Mouse (Mus musculus) midbrain, embryonic 13.5 days (tissue): ENCODE measurements around the gene Krtap5-1. TPM values are rescaled to one million over a fixed set of nuclear protein-coding genes. Genes with fewer than 3 reads are reported as not detected.
A peak's percentile ranks its signal among the peaks of the same experiment; 100 is the strongest.
"Not testable (repeated sequence)": the region's sequence is repeated elsewhere in the genome, so short reads cannot be mapped to it uniquely, and the experiment has no call there.

ENCODE experiments used
- ATAC-seq: fragments of 200-750 bp; cut with Nextera tagmentation; 2 replicates; pipeline ENCODE4 v1.8.0; 2017; ENCODE audit warnings: mild to moderate bottlenecking, moderate TSS enrichment, moderate library complexity
- H3K27ac ChIP-seq: fragments of 300-500 bp; sonication (generic); 2 replicates; pipeline ENCODE4 v1.5.1; 2015; ENCODE audit warnings: inconsistent platforms, mild to moderate bottlenecking, moderate library complexity
- H3K27me3 ChIP-seq: fragments of 300-500 bp; sonication (generic); 2 replicates; pipeline ENCODE4 v1.6.1; 2015; ENCODE audit warnings: mild to moderate bottlenecking, inconsistent platforms
- H3K36me3 ChIP-seq: fragments of 300-500 bp; sonication (generic); 2 replicates; pipeline ENCODE4 v1.6.1; 2015; ENCODE audit warnings: mild to moderate bottlenecking, inconsistent platforms
- H3K4me1 ChIP-seq: fragments of 300-500 bp; sonication (generic); replicated peaks from 2 replicates; pipeline ENCODE4 v1.6.1; 2015; ENCODE audit warnings: inconsistent platforms
- H3K4me2 ChIP-seq: fragments of 300-500 bp; sonication (generic); replicated peaks from 2 replicates; pipeline ENCODE4 v1.6.1; 2015; ENCODE audit warnings: moderate library complexity, mild to moderate bottlenecking, inconsistent platforms
- H3K4me3 ChIP-seq: fragments of 300-500 bp; sonication (generic); replicated peaks from 2 replicates; pipeline ENCODE4 v1.5.1; 2015; ENCODE audit warnings: mild to moderate bottlenecking, inconsistent platforms
- H3K9ac ChIP-seq: fragments of 300-500 bp; sonication (generic); replicated peaks from 2 replicates; pipeline ENCODE4 v1.6.1; 2015; ENCODE audit warnings: mild to moderate bottlenecking, inconsistent platforms
- H3K9me3 ChIP-seq: fragments of 300-500 bp; sonication (generic); 2 replicates; pipeline ENCODE4 v1.6.1; 2016; ENCODE audit warnings: mild to moderate bottlenecking, inconsistent platforms
- WGBS: fragments of 180-500 bp; shearing (Covaris S2); methylation state at CpG from one replicate; pipeline ENCODE4 v1.1.7; 2015; 5-methylcytosine and 5-hydroxymethylcytosine counted together
- polyA plus RNA-seq: library from polyadenylated mRNA; unstranded; fragments of >200 nt; fragmentation: Nextera tagmentation; extraction: Ambion mirVana; gene quantifications from 2 replicates; pipeline ENCODE4 v1.2.1, GENCODE M21; 2015

Krtap5-1 gene
- polyA plus RNA-seq, 1 experiment from 2014 or later: not detected

DNA sequence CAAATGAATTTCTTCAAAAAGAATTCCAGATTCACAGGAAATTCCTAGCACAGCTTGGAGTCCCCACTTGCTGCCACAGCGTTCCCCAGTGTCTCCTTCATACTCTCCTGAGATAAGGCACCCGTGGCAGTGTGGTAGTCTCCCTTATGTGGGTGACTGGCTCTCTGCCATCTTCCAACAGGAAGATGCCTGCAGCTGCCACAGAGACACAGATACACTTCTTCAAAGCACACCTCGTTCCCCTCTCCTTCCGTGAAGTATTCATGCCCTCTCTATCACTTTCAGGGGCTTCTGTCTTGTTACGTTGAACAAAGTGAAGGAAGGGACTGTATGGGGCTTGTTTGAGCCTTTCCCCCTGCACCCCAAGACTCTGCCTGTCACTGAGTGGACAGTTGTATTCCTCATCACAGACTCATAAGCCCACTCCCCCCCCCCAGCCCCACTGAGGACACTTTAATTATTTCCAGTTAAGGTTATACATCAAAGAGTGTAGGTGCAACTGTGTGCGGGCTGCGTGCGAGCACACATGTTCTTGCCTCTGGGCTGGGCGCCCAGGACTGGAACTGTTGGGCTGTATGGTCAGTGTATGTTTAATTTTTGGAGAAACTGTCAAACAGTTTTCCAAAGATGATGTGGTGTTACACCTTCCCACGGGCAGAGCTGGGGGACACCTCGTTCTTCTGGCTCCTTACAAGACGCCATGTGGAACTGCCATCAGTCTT lies 26.6 kb upstream of the Krtap5-1 start:
- Histone ChIP-seq H3K9ac (no peak overlapping the region), H3K4me2 (no peak overlapping the region), H3K9me3 (no peaks in the 10 kb centered on the region), H3K4me3 (no peak overlapping the region), H3K27me3 (no peaks in the 10 kb centered on the region), H3K36me3 (no peaks in the 10 kb centered on the region), H3K4me1 (peaks cover 20% of the 10 kb centered on the region), H3K27ac (no peak overlapping the region)
- ATAC-seq: no peak
- 90% methylated on average over 12 of the region's 12 CpGs for WGBS

DNA sequence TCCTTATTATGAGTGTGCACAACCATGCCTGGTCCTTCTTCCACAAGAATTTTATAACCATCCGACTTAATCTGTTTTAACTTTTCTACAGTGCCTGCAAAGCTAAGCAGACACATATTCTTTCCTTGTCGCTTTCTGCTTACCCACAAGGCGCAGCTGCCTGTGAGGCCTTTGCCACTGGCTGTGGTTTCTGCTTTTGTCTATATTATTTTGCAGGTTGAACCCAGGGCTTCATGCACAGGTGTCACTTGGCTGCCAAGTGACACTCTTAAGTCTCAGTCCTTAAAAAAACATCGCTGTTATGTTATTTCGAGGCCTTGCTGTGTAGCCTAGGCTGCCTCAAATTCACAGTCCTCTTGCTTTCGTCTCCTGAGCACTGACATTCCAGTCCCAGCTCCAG lies 25.7 kb upstream of the Krtap5-1 start:
- Histone ChIP-seq H3K4me3 (no peak overlapping the region), H3K36me3 (no peaks in the 10 kb centered on the region), H3K27ac (no peak overlapping the region), H3K4me2 (no peak overlapping the region), H3K9ac (no peak overlapping the region), H3K27me3 (no peaks in the 10 kb centered on the region), H3K9me3 (no peaks in the 10 kb centered on the region), H3K4me1 (peaks cover 19% of the 10 kb centered on the region)
- 91% methylated on average over 6 of the region's 6 CpGs for WGBS
- no peak for ATAC-seq

DNA sequence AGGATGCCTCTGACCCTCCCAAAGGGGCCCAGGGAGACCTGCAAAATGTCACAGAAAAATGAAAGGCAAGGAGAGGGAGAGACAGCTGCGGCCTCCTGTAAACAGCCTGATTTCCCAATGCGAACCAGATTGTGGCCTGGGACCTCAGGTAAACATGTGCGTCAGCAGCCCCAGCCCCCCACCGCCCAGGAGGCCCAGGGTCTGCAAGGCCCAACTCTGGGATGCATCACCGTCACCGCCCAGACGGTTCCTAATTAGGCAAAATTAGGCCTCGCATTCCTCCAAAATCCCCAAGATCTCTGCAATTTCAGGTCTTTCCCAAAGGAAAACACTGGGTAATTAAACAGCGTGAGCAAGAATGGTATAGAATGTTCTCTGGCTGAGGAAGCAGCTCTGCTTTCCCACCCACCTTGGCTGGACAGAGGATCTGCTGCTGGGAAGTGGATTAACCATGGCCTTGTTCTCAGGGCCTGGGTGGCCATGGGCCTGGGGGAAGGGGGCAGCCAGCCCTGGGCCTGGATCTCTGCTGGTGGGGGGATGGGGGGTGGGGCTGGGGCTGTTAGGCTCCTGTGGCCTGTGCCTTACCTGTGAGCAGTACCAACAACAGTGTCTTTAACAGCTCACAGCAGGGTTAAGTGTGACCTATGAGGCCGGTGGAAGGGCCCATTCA lies 24.9 kb upstream of the Krtap5-1 start:
- 44% methylated on average over 5 of the region's 10 CpGs for WGBS
- not testable (repeated sequence) for H3K4me3 ChIP-seq, H3K9me3 ChIP-seq, ATAC-seq, H3K4me2 ChIP-seq, H3K36me3 ChIP-seq, H3K27ac ChIP-seq, H3K27me3 ChIP-seq, H3K9ac ChIP-seq
- peaks cover 19% of the 10 kb centered on the region for H3K4me1 ChIP-seq

- no peak overlapping the region for H3K4me3 ChIP-seq
- no peak overlapping the region for H3K9ac ChIP-seq
- H3K9me3 ChIP-seq: no peaks in the 10 kb centered on the region
- H3K4me1 ChIP-seq: peaks cover 19% of the 10 kb centered on the region
- WGBS: 52% methylated on average over 2 of the region's 2 CpGs
- H3K27me3 ChIP-seq: no peaks in the 10 kb centered on the region
- no peak overlapping the region for H3K4me2 ChIP-seq
- no peaks in the 10 kb centered on the region for H3K36me3 ChIP-seq
- no peak overlapping the region for H3K27ac ChIP-seq
- ATAC-seq: no peak
Observed at GRCm38 (mm10) chr7:142320906-142321305, 24.0 kb upstream of the Krtap5-1 start.

GRCm38 (mm10) chr7:142319124-142319523 lies 22.2 kb upstream of the Krtap5-1 start:
- peaks cover 31% of the 10 kb centered on the region for H3K4me1 ChIP-seq
- no peaks in the 10 kb centered on the region for H3K27me3 ChIP-seq
- H3K36me3 ChIP-seq: no peaks in the 10 kb centered on the region
- H3K4me2 ChIP-seq: no peak overlapping the region
- ATAC-seq: no peak
- no peak overlapping the region for H3K27ac ChIP-seq
- WGBS: 80% methylated on average over 11 of the region's 11 CpGs
- no peaks in the 10 kb centered on the region for H3K9me3 ChIP-seq
- H3K4me3 ChIP-seq: no peak overlapping the region
- H3K9ac ChIP-seq: no peak overlapping the region

DNA sequence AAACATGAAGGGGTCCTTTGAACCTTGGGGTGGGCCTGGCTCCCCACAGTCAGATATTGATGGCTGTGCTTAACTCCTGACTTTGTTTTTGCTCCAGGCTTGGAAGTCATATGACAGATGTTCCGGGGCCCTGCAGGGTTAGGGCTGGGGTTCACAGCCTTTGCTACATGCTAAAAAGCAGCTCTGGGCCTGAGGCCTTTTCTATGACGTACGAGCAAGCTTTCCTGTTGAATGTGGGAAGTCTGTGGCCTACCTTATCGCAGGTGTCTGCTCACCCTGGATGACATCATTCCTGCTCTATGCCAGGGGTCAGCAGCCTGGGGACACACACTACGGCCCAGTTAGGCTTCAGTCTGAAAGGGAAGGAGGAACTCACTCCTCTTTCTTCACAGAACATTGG lies 20.3 kb upstream of the Krtap5-1 start:
- ATAC-seq: no peak
- no peaks in the 10 kb centered on the region for H3K9me3 ChIP-seq
- H3K4me3 ChIP-seq: no peak overlapping the region
- 91% methylated on average over 5 of the region's 5 CpGs for WGBS
- no peaks in the 10 kb centered on the region for H3K27me3 ChIP-seq
- peaks cover 31% of the 10 kb centered on the region for H3K4me1 ChIP-seq
- no peaks in the 10 kb centered on the region for H3K36me3 ChIP-seq
- H3K9ac ChIP-seq: no peak overlapping the region
- H3K4me2 ChIP-seq: no peak overlapping the region
- no peak overlapping the region for H3K27ac ChIP-seq

DNA sequence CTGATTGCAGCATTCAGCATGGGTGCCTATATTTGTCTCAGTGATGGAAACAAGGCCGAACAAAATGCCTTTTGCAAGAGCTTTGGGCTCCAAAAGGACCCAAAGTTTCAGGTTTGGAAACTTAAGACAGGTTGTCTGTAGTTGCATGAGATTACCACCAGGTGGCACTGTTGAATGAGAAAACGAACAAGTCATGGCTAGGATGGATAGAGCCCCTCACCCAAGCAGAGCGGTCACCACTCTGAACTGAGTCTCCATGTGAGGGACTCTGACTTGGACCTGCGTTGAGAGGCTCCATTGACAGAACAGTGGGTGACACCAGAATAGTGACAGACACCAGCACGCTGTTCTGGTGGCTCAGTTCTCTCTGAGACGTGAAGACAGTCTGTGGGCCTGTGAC lies 19.6 kb upstream of the Krtap5-1 start:
- H3K9ac ChIP-seq: no peak overlapping the region
- ATAC-seq: peak; percentile 64
- no peaks in the 10 kb centered on the region for H3K36me3 ChIP-seq
- no peaks in the 10 kb centered on the region for H3K9me3 ChIP-seq
- no peaks in the 10 kb centered on the region for H3K27me3 ChIP-seq
- no peak overlapping the region for H3K27ac ChIP-seq
- WGBS: 50% methylated on average over 6 of the region's 6 CpGs
- no peak overlapping the region for H3K4me2 ChIP-seq
- no peak overlapping the region for H3K4me3 ChIP-seq
- H3K4me1 ChIP-seq: peaks cover 27% of the 10 kb centered on the region

GRCm38 (mm10) chr7:142314600-142315285 lies 17.8 kb upstream of the Krtap5-1 start:
- Histone ChIP-seq H3K36me3 (no peaks in the 10 kb centered on the region), H3K9me3 (no peaks in the 10 kb centered on the region), H3K4me2 (no peak overlapping the region), H3K4me1 (peaks cover 20% of the 10 kb centered on the region), H3K27me3 (no peaks in the 10 kb centered on the region), H3K4me3 (no peak overlapping the region), H3K27ac (peak overlapping the region; percentile 21; the same call in 1 of the 2 replicates), H3K9ac (no peak overlapping the region)
- WGBS: 46% methylated on average over 5 of the region's 5 CpGs
- ATAC-seq: peak; percentile 66

DNA sequence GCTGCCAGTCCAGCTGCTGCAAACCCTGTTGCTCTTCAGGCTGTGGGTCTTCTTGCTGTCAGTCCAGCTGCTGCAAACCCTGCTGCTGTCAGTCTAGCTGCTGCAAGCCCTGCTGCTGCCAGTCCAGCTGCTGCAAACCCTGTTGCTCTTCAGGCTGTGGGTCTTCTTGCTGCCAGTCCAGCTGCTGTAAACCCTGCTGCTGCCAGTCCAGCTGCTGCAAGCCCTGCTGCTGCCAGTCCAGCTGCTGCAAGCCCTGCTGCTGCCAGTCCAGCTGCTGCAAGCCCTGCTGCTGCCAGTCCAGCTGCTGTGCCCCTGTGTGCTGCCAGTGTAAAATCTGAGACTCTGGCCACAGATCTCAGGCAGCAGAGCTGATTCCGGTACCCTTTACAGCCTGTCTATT lies 7.0 kb upstream of the Krtap5-1 start:
- 100% methylated on average over 1 of the region's 1 CpGs for WGBS
- not testable (repeated sequence) for H3K4me2 ChIP-seq, H3K9me3 ChIP-seq, ATAC-seq, H3K36me3 ChIP-seq, H3K4me3 ChIP-seq, H3K27ac ChIP-seq, H3K9ac ChIP-seq, H3K4me1 ChIP-seq, H3K27me3 ChIP-seq

- Histone ChIP-seq H3K27ac (no peak within 1 kb of the TSS), H3K4me2 (no peak within 1 kb of the TSS), H3K9me3 (no peaks in the 10 kb centered on the region), H3K4me1 (no peaks in the 10 kb centered on the region), H3K4me3 (no peak within 1 kb of the TSS), H3K27me3 (no peaks in the 10 kb centered on the region), H3K9ac (no peak within 1 kb of the TSS), H3K36me3 (no peaks in the 10 kb centered on the region)
- no peak for ATAC-seq
- WGBS: 59% methylated on average over 3 of the region's 3 CpGs
Observed at GRCm38 (mm10) chr7:142303249-142303648, 6.3 kb upstream of the Krtap5-1 start, which contains the start of gene Krtap5-4. Krtap5-4 (plus strand) TSS chr7:142303549.

DNA sequence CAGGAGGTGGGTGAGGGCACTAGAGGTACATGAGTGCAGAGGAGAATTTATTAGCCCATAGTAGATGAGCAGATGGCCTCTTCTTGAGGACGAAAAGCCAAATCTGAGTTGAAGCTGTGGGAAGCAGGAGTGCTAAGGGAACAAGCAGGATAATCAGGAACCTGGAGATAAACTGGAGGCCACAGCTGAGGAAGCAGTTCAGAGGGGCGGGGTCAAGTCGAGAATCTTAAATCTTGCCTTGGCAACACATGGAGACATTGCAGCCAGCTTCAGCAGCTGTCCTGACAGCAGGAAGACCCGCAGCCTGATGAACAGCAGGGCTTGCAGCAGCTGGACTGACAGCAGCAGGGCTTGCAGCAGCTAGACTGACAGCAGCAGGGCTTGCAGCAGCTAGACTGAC lies 810 bp downstream of the Krtap5-1 start:
- H3K9ac ChIP-seq, ATAC-seq, H3K4me3 ChIP-seq, H3K9me3 ChIP-seq, H3K4me2 ChIP-seq, H3K4me1 ChIP-seq, H3K27me3 ChIP-seq, H3K36me3 ChIP-seq, H3K27ac ChIP-seq: not testable (repeated sequence)
- WGBS: 35% methylated on average over 4 of the region's 4 CpGs

DNA sequence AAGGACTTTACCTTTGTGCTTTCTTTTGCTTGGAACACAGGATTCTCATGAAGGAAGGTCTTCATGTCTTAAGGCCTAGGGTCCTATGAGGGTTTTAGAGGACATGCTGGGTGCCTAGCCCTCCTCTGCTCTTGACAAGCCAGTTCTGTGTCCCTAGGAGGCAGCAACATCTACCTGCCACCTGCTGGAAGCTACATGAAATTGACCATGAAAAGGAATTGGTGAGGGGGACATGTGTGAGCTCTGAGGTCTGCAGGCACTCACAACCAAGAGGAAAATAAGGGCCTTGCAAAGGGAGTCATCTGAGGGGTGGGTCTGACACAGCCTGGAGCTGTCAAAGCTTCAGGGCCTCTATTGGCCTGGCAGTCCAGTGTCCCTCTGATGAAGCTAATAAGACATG lies 1.5 kb downstream of the Krtap5-1 start:
- Histone ChIP-seq H3K9ac (no peak overlapping the region), H3K4me1 (no peaks in the 10 kb centered on the region), H3K36me3 (no peaks in the 10 kb centered on the region), H3K4me3 (no peak overlapping the region), H3K4me2 (no peak overlapping the region), H3K9me3 (no peaks in the 10 kb centered on the region), H3K27ac (no peak overlapping the region), H3K27me3 (no peaks in the 10 kb centered on the region)
- ATAC-seq: no peak
